Mouse (Mus musculus) heart, postnatal 4 days (tissue): ENCODE data around the gene Reg3d. TPM values are rescaled to one million over a fixed set of nuclear protein-coding genes. Genes with fewer than 3 reads are reported as not detected.
"Not testable (repeated sequence)": the region's sequence is repeated elsewhere in the genome, so short reads cannot be mapped to it uniquely, and the experiment has no call there.

Experiments
- DNase-seq: peaks from one replicate; pipeline ENCODE4 v3.0.0; 2021
- total RNA-seq, 2 experiments: library from RNA; stranded (reverse); gene quantifications; 2 replicates each; pipeline ENCODE4 v1.2.3; 2021

Gene Reg3d
- not detected for total RNA-seq

DNA sequence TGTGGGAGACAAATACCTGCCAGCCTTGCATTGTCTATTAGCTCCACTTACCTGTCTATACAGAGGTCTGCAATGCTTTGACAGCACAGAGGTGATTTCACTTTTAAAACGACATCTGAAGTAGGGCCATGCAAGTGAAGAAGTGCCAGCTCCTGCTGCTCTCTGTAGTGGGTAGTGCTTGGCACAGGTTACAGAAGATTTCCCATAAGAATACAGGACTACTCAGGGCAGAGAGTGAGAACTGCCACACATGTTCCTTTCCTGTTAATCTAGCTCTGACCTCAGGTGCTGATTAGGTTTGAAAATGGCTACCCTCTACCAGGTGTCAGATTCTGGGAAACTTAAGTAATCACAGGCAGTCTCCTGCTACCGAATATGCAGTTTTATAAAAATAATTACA is at the start of gene Reg3d:
Gene Reg3d (minus strand): TSS at position 101 of the 400 bp plus-strand sequence.
- DNase-seq, result no peak

DNA sequence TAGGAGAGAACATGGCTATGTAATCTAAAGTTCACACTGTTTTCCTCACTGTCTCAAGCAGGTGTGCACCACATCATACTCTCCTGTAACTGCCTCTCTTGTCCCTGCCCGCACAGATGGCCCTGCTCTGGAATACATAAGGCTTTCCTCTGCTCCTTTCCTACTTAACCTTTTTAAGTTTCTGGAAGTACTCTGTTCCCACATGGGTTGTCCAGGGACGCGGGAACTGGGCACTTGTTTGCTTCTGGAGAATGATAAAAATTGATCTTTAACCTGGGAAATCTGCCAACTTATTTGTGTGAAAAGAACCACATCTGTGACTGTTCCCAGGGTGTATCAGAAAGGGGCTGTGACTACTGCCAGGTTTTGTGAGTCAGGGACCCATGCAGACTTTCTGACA is 46.8 kb upstream of the Reg3d start:
- no peak for DNase-seq

- DNase-seq, result not testable (repeated sequence)
Measured at GRCm38 (mm10) chr6:78422411-78422810, 43.7 kb upstream of the Reg3d start, which contains the start of gene Reg1. Reg1 (plus strand) TSS chr6:78422711.

DNA sequence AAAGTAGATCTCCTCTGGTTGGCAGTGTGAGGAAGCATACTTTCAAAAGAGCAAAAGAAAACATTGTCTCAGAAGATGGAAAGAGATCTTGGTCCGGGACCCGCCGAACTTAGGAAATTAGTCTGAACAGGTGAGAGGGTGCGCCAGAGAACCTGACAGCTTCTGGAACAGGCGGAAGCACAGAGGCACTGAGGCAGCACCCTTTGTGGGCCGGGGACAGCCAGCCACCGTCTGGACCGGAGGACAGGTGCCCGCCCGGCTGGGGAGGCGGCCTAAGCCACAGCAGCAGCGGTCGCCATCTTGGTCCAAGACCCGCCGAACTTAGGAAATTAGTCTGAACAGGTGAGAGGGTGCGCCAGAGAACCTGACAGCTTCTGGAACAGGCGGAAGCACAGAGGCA is 16.7 kb upstream of the Reg3d start, which contains the start of gene Reg2:
Gene Reg2 (plus strand): TSS at position 301 of the 400 bp plus-strand sequence.
- DNase-seq, result not testable (repeated sequence)

- DNase-seq, result no peak
Measured at GRCm38 (mm10) chr6:78385609-78386008, 6.9 kb upstream of the Reg3d start.

DNA sequence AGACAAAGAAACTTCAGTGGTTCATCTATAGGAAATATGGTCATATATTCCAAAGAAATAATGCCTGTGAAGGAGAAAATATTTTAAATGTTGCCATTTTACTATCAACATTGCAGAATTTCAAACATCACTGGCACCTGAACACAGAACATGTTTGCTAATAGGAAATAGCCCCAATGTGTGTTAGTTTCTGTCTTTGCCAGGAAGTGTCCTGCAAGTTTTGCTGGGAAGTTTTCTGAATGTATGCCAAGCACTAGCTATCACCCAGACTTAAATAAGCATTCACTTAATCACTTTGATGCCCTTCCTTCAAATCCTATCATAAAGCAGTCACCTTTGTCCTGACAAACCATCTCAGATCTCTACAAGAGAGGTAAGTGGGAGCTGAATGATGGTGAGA is 1.7 kb upstream of the Reg3d start, which contains the start of gene Reg3a:
Gene Reg3a (plus strand): TSS at position 301 of the 400 bp plus-strand sequence.
- DNase-seq, result no peak

GRCm38 (mm10) chr6:78370357-78370756 is 8.3 kb downstream of the Reg3d start, which contains the start of gene Reg3b:
Reg3b (plus strand) TSS chr6:78370657.
- DNase-seq, result no peak

- no peak for DNase-seq
Measured at GRCm38 (mm10) chr6:78361971-78362563, 16.6 kb downstream of the Reg3d start.

DNA sequence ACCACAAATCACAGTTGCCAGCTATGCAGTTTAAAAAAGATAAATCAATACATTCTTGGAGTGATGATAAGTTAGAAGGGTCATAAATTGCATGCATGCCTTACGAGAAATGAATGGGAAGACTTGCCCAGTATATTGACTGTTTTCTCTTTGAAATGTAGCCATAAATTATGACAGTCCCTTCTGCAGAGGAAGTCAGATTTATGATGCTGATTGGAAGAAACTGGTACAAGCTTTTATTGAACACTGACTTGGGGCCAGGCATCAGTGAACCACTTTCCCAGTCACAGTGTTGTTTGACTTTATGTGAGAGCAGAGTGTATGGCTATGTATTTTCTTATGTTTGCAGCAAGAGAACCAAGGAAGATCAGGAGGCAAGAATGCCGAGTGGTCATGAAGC is 37.0 kb downstream of the Reg3d start:
- DNase-seq, result no peak

DNA sequence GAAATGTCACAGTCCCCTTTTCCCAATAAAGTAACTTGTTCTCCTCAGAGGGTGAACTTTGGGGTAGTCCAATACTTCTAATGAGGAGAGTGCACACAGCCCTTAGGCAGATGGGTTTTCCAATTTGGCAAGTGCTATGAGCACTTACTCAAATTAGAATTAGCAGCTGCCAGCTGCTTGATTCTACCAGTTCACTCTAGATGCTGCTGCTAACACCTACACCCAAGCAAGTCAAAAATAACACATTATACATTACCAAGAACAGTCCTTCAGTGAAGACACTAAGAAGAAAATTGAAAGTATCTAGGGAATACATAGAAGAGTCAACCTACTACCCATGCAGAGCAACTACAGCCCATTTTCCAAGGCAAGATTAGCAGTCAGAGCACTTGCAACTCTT is 38.4 kb downstream of the Reg3d start:
- no peak for DNase-seq

- no peak for DNase-seq
Measured at GRCm38 (mm10) chr6:78331919-78332569, 46.6 kb downstream of the Reg3d start.

GRCm38 (mm10) chr6:78329166-78329565 is 49.5 kb downstream of the Reg3d start:
- no peak for DNase-seq

DNA sequence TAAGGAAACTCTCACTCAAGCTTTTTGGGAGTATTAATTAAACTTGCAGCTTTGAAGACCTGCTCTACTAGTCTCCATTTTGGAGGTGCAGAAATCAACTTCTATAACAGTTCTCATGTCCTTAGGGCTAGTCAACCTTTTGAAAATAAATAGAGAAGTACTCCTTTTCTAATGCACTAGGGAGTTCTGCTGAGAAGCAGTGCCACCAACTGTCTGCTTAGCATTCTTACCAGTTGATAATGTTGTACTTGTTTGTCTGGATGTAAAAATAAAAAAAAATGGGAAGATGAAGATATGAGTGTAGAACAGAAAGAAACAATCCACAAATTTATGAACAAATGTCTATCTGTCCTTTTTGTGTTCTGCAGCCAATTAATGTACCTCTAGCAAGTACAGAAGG is 50.9 kb downstream of the Reg3d start:
- DNase-seq, result no peak

Other genes starting within 250 kb of the Reg3d start
- not detected for gene Reg3b, start 8.2 kb downstream of the Reg3d start, total RNA-seq
- gene Reg3a, start 1.8 kb upstream of the Reg3d start, total RNA-seq, result not detected
- not detected for gene Reg2, start 16.8 kb upstream of the Reg3d start, total RNA-seq
- gene Reg1, start 43.8 kb upstream of the Reg3d start, total RNA-seq, result not detected
- not detected for gene Reg3g, start 90.0 kb upstream of the Reg3d start, total RNA-seq